Mouse (Mus musculus) spleen, postnatal 36 days (tissue): ENCODE results near the gene Kcnip2.
"Not testable (repeated sequence)": the region's sequence is repeated elsewhere in the genome, so short reads cannot be mapped to it uniquely, and the experiment has no call there.

Experiments
- DNase-seq, 2 experiments: peaks; one replicate each; pipeline ENCODE4 v3.0.0; 2022; ENCODE audit warnings: low spot score in 2 of 2, mixed read lengths in 1 of 2

The Kcnip2 gene

GRCm38 (mm10) chr19:45812115-45812514 is 3.7 kb downstream of the Kcnip2 start:
- DNase-seq = peak; percentile 68 to 71

DNA sequence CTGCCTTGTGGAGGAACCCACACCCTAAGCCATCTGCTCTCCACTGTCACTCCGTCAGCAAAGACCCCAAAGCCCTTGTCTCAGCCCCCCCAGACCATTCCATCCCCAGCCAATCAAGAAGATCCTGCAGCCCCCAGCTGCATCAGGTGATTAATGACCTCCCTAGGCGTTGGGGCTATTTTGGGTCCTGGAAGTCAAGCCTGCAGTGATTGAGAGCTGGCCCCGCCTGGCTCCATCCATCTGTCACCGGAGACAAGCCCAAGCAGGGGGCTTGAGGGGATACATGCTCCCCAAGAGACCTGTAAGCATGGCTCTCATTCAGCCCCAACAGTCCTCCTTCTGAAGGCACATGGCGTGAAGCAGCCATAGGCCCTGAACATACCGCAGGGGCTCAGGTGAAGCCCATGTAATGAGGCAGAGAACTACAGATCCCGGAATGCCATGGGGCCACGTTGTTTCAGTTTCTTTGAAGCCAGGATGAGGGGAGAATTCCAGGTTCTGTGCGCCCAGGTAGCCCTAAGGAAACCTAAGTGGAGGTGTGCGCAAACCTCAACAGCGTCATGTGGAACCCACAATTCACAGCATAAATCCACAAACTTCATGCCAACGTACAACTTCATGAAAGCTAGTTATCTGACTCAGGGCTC is 4.7 kb downstream of the Kcnip2 start:
- no peak for DNase-seq

DNA sequence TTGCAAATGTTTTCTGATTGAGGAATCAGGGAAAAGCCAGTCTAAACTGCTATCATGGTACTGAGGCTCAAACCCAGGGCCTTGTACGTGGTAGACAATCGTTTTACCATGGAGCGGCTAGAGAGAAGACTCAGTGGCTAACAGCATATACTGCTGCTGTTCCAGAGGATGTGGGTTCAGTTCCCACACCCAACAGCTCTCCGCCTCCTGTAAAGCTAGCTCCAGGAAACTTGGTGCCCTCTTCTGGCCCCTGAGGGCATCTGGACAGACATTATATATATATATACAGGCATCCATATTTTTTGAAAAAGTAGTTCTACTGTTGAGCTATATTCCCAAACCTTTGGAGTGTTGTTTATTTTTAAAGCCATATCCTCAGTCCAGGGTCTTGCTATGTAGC is 8.1 kb downstream of the Kcnip2 start:
- no peak for DNase-seq

- not testable (repeated sequence) for DNase-seq
Measured at GRCm38 (mm10) chr19:45805817-45806216, 10.0 kb downstream of the Kcnip2 start.

DNA sequence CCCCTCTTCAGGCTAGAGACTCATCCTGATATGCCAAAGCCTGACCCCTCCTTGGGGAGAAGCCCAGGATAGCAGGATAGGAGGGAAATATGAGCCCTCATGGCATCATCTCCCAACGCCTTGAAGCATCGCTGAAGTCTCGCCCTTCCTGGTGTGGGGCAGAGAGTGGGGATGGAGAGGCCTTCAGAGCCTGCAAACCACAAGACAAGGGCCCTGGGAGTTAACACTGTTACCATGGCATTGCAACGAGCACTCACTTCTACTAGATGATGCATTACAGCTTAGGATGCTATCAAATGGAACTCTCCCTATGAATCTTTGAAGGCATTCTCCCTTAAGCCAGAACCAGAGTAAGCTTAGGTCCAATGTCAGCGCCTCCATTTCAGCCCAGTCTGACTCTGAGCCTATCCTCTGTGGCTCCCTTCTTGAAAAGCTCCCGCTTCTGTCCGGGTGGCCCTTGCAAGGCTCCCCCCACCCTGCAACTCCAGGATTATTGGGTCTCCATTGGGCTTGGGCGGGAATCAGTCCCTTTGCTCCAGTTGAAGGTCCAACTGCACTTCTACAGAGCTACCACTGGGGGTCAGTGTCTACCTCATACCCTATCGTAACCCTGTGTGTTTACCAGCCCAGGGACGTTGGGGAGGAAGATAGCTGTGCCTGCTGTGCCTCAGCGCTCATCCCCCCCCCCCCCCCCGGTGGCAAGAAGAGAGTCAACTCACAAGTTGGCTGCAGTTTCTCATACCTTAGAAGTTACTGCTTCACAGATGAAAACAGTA is 11.1 kb downstream of the Kcnip2 start:
- DNase-seq = peak; percentile 38 to 42

DNA sequence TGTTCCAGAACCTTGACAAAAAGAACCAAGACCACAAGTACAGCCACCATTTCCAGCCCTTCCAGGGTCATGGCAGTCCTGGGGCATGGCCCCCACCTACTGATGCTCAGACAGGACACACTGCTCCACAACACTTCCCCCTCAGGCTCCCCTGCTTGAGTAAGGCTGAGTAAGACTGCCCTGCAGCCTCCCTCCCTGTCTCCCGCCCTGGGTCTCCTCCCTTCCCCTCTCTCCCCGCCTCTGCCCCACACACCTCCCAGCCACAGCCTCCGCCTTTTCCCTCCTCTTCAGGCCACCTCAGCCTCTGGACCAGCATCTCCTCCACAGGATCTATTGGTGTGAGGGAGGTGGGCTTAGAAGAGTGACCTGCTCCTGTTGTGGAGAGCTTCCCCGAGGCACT is 12.5 kb downstream of the Kcnip2 start:
- DNase-seq = no peak

GRCm38 (mm10) chr19:45802702-45803101 is 13.2 kb downstream of the Kcnip2 start:
- no peak for DNase-seq

- no peak for DNase-seq
Measured at GRCm38 (mm10) chr19:45796879-45797278, 19.0 kb downstream of the Kcnip2 start.

GRCm38 (mm10) chr19:45796061-45796556 is 19.8 kb downstream of the Kcnip2 start:
- DNase-seq = peak; percentile 47 to 48

- DNase-seq = no peak
Measured at GRCm38 (mm10) chr19:45795406-45795944, 20.4 kb downstream of the Kcnip2 start.

DNA sequence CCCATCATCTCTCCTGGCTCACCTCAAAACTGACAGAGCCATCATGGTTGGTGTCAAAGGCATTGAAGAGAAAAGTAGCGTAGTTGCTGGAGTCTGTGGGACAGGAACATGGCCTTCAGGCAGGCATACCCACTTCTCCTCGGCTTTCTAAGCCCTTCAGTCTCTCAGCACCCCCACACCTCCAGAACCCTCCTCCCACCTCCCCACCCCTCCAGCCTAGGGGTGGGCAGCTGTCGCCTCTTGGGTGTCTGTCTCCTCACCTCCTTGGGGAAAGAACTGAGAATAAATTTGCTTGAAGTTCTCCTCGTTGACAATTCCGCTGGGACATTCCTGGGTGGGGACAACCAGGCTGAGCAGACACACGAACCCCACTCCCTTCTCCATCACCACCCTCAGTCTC is 21.1 kb downstream of the Kcnip2 start:
- no peak for DNase-seq

GRCm38 (mm10) chr19:45792404-45792803 is 23.5 kb downstream of the Kcnip2 start:
- no peak for DNase-seq

GRCm38 (mm10) chr19:45789888-45790874 is 25.7 kb downstream of the Kcnip2 start:
- peak; percentile 67 to 75 for DNase-seq

DNA sequence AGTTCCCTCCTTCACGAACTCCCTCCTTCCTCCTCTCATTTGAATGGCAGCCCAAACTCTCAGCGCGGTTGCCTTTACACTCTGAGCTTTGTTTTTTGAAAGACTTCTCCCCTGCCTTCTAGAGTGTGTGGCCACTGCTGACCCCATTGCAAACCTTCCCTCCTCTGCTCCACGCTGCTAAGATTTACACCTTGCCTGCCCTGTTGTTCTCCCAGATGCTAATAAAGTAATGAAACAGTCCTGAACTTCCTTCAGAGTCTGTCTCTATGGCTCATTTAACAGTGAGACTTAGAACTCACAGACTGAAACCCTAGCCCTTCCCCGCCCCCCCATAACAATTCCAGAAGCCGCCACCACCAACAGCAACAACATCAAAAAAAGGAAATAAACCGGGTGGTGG is 26.5 kb downstream of the Kcnip2 start:
- no peak for DNase-seq

- no peak for DNase-seq
Measured at GRCm38 (mm10) chr19:45788337-45788736, 27.5 kb downstream of the Kcnip2 start.

DNA sequence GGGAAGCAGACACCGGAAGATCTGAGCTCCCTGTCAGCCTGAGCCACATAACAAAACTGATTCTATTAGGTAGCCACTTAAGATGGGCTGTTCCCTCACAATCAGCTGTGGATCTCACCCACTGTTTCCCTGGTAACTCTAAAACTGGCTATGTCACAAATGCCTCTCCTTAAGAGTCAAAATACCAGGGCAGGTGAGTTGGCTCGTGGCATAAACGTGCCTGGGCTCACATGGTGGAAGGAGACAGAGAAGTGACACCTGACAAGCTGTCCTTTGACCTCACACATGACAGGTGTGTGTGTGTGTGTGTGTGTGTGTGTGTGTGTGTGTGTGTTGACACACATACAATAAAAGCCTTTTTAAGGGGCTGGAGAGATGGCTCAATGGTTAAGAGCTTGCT is 28.4 kb downstream of the Kcnip2 start:
- no peak for DNase-seq

- DNase-seq = no peak
Measured at GRCm38 (mm10) chr19:45785470-45785869, 30.4 kb downstream of the Kcnip2 start.

DNA sequence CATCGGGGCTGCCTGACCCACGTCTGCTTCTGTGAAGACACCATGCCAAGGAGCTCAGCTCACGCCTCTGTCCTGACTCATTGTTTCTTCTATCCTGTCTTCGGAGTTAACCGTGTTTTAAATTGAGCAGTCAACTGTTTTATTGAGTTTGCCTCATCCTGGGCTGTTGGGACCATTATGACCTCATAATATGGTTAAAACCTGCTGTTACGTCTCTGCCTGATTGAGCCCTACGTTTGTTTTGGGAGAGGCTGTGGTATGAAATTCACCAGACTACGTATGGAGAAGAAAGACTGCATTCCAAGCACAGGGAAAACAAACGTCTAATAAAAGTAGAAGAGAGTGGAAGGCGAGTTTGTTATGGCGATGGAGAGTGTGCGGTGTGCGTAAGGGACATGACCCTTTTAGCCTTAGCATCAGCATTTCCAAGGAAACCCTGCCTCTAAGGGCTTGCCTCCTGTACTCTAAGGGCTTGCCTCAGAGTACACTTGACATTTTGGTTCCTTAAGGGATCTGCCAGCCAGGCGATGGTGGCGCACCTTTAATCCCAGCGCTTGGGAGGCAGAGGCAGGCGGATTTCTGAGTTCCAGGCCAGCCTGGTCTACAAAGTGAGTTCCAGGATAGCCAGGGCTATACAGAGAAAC is 31.8 kb downstream of the Kcnip2 start:
- no peak for DNase-seq

DNA sequence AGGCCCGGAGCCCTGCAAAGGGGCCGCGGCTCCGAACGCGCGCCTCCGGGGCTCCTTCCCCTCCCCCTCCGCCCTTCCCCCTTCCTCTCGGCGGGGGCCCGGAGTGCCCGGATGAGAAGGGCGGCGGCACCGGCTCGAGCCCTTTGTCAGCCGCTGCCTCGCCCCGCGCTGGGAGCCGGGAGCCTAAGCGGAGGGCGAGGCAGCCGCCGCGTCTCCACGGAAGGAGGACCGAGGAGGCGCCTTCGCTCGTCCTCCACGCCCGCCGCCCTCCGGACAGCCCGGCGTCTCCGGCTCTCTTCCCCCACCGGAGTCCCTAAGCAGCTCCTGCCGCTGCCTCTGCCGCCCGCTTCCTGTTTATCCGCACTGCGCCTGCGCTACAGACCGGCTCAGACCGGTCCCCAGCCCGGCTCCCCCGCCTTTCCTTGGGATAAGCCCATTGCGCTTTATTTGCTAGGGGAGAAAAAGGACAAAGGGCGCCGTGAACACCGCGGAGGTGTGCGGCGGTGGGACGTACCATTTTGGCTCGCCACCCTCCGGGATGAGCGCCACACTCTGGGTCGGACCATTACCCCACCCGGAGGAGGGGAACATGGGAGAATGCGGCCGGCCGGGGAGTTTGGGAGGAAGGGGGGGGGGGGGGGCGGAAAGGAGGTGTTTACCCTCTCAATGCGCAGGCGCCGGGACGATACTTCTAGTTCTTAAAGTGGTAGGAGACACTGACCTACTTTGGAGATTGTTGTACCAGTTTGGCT is 32.5 kb downstream of the Kcnip2 start, which contains the start of gene Mgea5:
Gene Mgea5 (minus strand): TSS at position 657 of the 752 bp plus-strand sequence.
- peak; percentile 99 for DNase-seq

- peak; percentile 68 to 74 for DNase-seq
Measured at GRCm38 (mm10) chr19:45782315-45783001, 33.4 kb downstream of the Kcnip2 start.
